Mouse (Mus musculus) brain, embryonic 14.5 days (tissue): ENCODE measurements around the gene Nrp1.

Source experiments
- CTCF ChIP-seq: fragments of 200-500 bp; IDR thresholded peaks from 2 replicates; pipeline ENCODE4 v1.5.1; 2012; ENCODE audit warnings: inconsistent platforms, mild to moderate bottlenecking, moderate library complexity, borderline replicate concordance; ENCODE audit not compliant: insufficient read depth, insufficient read length; ENCODE audit errors: extremely low read depth
- POLR2A ChIP-seq: fragments of 200-500 bp; IDR thresholded peaks from 2 replicates; pipeline ENCODE4 v1.6.1; 2012; ENCODE audit warnings: mild to moderate bottlenecking, inconsistent platforms, borderline replicate concordance; ENCODE audit not compliant: poor library complexity, insufficient read depth, insufficient read length, severe bottlenecking; ENCODE audit errors: extremely low read depth

GRCm38 (mm10) chr8:128441407-128441806, 83.0 kb downstream of the Nrp1 start:
- TF ChIP-seq POLR2A = no peak
- TF ChIP-seq CTCF = no peak
